Mouse (Mus musculus): ENCODE results near the gene Rom1. TPM values are rescaled to one million over a fixed set of nuclear protein-coding genes. Genes with fewer than 3 reads are reported as not detected.

The Rom1 gene
- polyA plus RNA-seq, 1 experiment, result 24.2 TPM

DNA sequence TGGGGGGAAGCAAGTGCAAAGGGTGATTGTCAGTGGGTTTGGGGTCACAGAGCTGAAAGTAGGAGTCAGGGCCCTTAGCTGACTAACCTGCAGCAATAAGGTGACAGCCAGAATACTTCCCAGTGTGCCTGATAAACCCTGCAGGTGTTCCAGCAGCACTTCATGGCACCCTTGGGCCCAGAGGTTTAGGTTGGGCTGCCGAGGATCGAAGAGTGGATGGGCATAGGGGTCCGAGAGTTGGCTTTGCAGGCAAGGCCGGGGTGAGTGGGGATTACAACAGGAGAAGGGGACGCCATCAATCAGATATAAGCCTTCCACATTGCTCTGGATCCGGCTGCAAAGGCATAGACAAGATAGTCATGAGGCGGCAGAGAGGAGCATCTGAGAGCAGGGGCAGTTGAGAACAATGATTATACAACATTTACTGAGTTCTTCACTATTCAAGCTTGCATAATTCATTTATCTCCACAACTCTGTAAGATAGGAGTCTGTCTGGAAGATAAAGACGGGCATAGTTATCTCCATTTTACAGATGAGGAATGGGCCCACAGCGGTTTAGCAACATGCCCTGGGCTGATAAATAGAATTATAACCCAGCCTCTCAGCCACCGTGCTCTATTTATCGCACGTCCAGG lies 1.1 kb downstream of the Rom1 start:
- Histone ChIP-seq H3K4me3 (replicated peaks; ENCODE audit: insufficient read depth, low read depth, low read length) (no peak overlapping the region), H3K4me1 (ENCODE audit: control insufficient read depth, insufficient read depth, low read length) (peaks cover 5% of the 10 kb centered on the region; the same call in 1 of the 2 replicates), H3K27ac (ENCODE audit: insufficient read depth, low read length) (no peak overlapping the region), H3K27me3 (ENCODE audit: control insufficient read depth, insufficient read depth, low read length) (no peaks in the 10 kb centered on the region)
- 91% methylated on average over 12 of the region's 12 CpGs for WGBS
- TF ChIP-seq POLR2A (IDR thresholded peaks at IDR 0.05; ENCODE audit: borderline replicate concordance, insufficient read depth, low read length) (no peak), CTCF (IDR thresholded peaks at IDR 0.05; ENCODE audit: borderline replicate concordance, insufficient read depth, low read depth, low read length) (no peak)
- no peak for DNase-seq

DNA sequence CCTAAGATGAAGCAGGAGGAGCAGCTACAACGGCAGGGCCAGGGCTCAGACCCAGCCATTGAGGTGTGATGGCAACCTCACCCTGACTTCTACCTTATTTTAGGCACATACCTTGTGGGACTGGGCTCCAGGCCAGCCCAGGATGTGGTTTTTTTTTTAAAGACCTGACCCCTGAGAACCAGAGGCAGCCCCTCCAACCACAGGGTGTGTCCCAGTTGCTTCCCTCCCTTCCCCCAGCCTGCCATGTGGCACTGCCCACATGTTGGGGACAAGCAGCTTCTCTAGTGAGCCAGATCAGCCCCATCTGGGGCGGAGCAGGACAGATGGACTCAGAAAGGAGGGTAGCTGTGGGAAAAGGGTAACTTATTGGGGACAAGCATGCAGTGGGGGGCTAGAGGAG lies 2.4 kb downstream of the Rom1 start:
- no peak for DNase-seq
- no peak overlapping the region for H3K27ac ChIP-seq (ENCODE audit: insufficient read depth, low read length)

DNA sequence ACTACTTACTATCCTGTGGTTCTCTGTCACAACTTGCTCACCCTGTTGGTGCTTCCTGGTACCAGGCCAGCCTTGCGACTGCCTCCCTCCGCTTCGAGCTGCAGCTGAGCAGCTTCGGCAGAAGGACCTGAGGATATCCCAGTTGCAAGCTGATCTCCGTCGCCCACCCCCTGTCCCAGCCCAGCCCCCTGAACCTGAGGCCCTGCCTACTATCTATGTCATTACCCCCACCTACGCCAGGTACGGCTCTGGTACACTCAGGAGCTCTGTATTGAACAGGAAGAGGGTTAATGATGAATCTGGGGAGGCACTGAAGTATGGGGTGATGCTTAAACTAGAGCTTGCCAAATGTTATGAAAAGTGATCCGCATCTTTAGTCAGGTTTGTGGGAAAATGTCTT lies 7.4 kb downstream of the Rom1 start:
- Histone ChIP-seq H3K4me1 (ENCODE audit: control insufficient read depth, insufficient read depth, low read length) (0 out of 2 replicates have a peak, but pooled peaks cover 3% of the 10 kb centered on the region), H3K4me3 (replicated peaks; ENCODE audit: insufficient read depth, low read depth, low read length) (no peak overlapping the region), H3K27me3 (ENCODE audit: control insufficient read depth, insufficient read depth, low read length) (no peaks in the 10 kb centered on the region), H3K27ac (ENCODE audit: insufficient read depth, low read length) (no peak overlapping the region)
- no peak for TF ChIP-seq POLR2A (IDR thresholded peaks at IDR 0.05; ENCODE audit: borderline replicate concordance, insufficient read depth, low read length)
- no peak for DNase-seq
- 60% methylated on average over 9 of the region's 9 CpGs for WGBS

More for the DNA sequence above, 2.4 kb downstream of the Rom1 start:
- TF ChIP-seq CTCF (IDR thresholded peaks at IDR 0.05; ENCODE audit: borderline replicate concordance, insufficient read depth, low read depth, low read length) (no peak), POLR2A (IDR thresholded peaks at IDR 0.05; ENCODE audit: borderline replicate concordance, insufficient read depth, low read length) (no peak)
- no peak overlapping the region for H3K4me3 ChIP-seq (replicated peaks; ENCODE audit: insufficient read depth, low read depth, low read length)
- H3K4me1 ChIP-seq (ENCODE audit: control insufficient read depth, insufficient read depth, low read length), result peaks cover 6% of the 10 kb centered on the region; the same call in 1 of the 2 replicates
- WGBS, result 69% methylated on average over 2 of the region's 2 CpGs
- no peaks in the 10 kb centered on the region for H3K27me3 ChIP-seq (ENCODE audit: control insufficient read depth, insufficient read depth, low read length)

DNA sequence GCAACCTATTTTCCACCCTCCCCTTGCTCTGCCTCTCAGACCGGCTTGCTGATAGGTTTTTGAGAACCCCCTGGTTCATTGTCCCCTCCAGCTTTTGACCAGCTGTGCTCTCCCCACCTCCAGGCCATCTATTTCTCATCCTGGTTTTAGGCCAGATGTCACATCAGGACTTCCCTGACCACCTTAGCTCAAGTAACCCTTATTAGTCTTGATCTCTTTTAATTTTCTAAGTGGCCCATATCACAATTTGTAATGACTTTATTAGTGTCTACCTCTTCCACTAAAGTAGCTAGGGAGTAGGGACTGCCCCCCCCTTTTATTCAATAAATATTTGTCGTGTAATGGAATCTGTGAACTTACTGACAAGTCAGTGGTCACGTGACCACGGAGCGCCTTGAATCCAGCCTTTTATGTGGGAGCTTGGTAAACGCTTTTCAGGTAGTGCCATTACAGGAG lies 8.3 kb downstream of the Rom1 start:
- H3K4me3 ChIP-seq (replicated peaks; ENCODE audit: insufficient read depth, low read depth, low read length), result peak overlapping the region; percentile 73
- no peaks in the 10 kb centered on the region for H3K27me3 ChIP-seq (ENCODE audit: control insufficient read depth, insufficient read depth, low read length)
- peak in 1 of 2 experiments; percentile 44 for DNase-seq
- 0 out of 2 replicates have a peak, but pooled peaks cover 3% of the 10 kb centered on the region for H3K4me1 ChIP-seq (ENCODE audit: control insufficient read depth, insufficient read depth, low read length)
- no peak for TF ChIP-seq POLR2A (IDR thresholded peaks at IDR 0.05; ENCODE audit: borderline replicate concordance, insufficient read depth, low read length)
- TF ChIP-seq CTCF (IDR thresholded peaks at IDR 0.05; ENCODE audit: borderline replicate concordance, insufficient read depth, low read depth, low read length), result no peak
- peak overlapping the region; percentile 58; the same call in 1 of the 2 replicates for H3K27ac ChIP-seq (ENCODE audit: insufficient read depth, low read length)
- under 1% methylated on average over 6 of the region's 6 CpGs for WGBS

DNA sequence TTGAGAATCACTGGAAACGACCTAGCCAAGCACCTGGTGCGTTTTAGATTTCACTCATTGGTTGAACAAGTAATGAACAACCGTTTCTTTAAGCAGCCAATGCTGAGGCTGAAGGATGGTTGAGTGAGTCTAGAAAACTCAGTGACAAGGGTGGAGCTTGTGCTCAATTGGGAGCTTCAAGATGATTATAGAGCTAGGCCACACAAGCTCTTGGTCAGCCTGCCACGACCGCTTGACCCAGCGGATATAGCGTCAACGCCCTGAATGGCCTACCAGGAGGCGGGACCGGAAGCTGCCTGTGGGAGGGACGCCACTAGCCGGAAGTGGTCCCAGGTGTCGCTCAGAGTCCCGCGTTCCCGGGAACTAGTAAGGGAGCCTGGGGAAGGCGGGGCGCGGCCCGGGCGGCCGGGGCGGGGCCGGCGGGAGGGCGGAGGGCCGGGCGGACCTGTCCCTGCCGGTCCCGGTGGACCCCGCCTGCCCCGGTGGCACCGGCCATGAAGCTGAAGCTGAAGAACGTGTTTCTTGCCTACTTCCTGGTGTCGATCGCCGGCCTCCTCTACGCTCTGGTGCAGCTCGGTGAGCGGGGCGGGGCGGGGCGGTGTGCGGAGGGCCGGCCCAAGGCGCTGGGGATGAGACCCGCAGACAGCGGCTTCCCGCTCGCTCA lies 9.0 kb downstream of the Rom1 start, which contains the start of gene B3gat3:
TSS of gene B3gat3 (plus strand) at position 302 of the 664 bp plus-strand sequence.
- Histone ChIP-seq H3K4me3 (replicated peaks; ENCODE audit: insufficient read depth, low read depth, low read length) (peak within 1 kb of the TSS; percentile 73), H3K27me3 (ENCODE audit: control insufficient read depth, insufficient read depth, low read length) (no peaks in the 10 kb centered on the region), H3K27ac (ENCODE audit: insufficient read depth, low read length) (peak within 1 kb of the TSS; percentile 79), H3K4me1 (ENCODE audit: control insufficient read depth, insufficient read depth, low read length) (0 out of 2 replicates have a peak, but pooled peaks cover 3% of the 10 kb centered on the region)
- no peak for TF ChIP-seq CTCF (IDR thresholded peaks at IDR 0.05; ENCODE audit: borderline replicate concordance, insufficient read depth, low read depth, low read length)
- TF ChIP-seq POLR2A (IDR thresholded peaks at IDR 0.05; ENCODE audit: borderline replicate concordance, insufficient read depth, low read length), result peak; percentile 98
- DNase-seq, result peak; percentile 97
- WGBS, result 2% methylated on average over 50 of the region's 50 CpGs

DNA sequence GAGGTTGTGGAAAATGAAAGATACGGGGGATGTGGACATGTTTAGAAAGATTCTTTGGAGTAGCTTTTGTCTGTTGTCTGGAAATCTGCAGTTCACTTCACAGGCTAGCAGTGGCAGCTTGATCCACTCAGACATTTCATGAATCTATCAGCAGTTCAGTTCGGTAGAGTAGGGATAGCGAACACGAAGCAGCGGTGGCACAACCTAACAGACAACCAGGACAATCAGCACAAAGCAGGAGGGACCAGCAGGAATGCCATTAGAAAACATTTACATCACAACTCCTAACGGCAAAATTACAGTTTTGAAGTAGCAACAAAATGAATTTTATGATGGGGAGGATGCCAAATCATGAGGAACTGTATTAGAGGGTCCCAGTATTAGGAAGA lies 9.5 kb downstream of the Rom1 start:
- WGBS, result 72% methylated on average over 6 of the region's 6 CpGs
- 0 out of 2 replicates have a peak, but pooled peaks cover 3% of the 10 kb centered on the region for H3K4me1 ChIP-seq (ENCODE audit: control insufficient read depth, insufficient read depth, low read length)
- no peak overlapping the region for H3K4me3 ChIP-seq (replicated peaks; ENCODE audit: insufficient read depth, low read depth, low read length)
- H3K27ac ChIP-seq (ENCODE audit: insufficient read depth, low read length), result peak overlapping the region; percentile 79
- no peak for DNase-seq
- no peak for TF ChIP-seq POLR2A (IDR thresholded peaks at IDR 0.05; ENCODE audit: borderline replicate concordance, insufficient read depth, low read length)
- TF ChIP-seq CTCF (IDR thresholded peaks at IDR 0.05; ENCODE audit: borderline replicate concordance, insufficient read depth, low read depth, low read length), result no peak
- H3K27me3 ChIP-seq (ENCODE audit: control insufficient read depth, insufficient read depth, low read length), result no peaks in the 10 kb centered on the region

DNA sequence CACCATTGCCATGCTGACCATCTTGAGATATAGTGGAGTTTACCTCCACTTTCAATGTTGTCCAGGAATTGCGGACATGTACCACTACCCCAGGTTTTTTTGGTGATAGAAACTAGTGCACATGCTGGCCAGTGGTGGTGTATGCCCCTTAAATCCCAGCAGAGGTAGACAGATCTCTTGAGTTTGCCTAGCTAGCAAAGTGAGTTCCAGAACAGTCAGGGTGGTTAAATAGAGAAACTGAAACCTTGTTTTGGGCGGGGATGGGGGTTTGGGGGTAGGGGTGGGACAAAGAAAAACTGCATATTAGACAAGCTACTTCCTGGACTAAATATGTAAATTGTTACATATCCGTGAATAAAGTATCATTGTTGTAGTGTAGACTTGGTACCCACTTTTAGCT lies 10.2 kb downstream of the Rom1 start:
- H3K27me3 ChIP-seq (ENCODE audit: control insufficient read depth, insufficient read depth, low read length), result no peaks in the 10 kb centered on the region
- DNase-seq, result no peak
- no peak overlapping the region for H3K4me3 ChIP-seq (replicated peaks; ENCODE audit: insufficient read depth, low read depth, low read length)
- 0 out of 2 replicates have a peak, but pooled peaks cover 3% of the 10 kb centered on the region for H3K4me1 ChIP-seq (ENCODE audit: control insufficient read depth, insufficient read depth, low read length)
- TF ChIP-seq CTCF (IDR thresholded peaks at IDR 0.05; ENCODE audit: borderline replicate concordance, insufficient read depth, low read depth, low read length), result no peak
- TF ChIP-seq POLR2A (IDR thresholded peaks at IDR 0.05; ENCODE audit: borderline replicate concordance, insufficient read depth, low read length), result no peak
- no peak overlapping the region for H3K27ac ChIP-seq (ENCODE audit: insufficient read depth, low read length)
- WGBS, result 90% methylated on average over 3 of the region's 3 CpGs

DNA sequence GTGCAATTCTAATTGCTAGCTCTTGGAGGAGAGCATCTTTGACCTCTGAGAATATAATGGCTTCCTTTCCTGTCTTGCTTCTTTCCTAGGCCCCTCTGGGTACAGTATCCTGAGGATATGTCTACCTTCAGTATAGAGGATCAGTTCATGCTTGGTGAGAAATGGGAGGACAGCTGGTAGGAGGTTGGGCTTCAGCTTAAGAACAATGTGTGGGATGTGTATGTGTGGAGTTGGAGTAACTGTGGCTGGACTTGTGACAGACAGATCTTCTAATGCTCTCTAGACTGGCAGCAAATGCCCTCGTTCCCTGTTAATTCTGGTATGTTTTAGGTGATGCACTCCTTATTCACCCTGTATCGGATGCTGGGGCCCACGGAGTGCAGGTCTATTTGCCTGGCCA lies 14.9 kb downstream of the Rom1 start:
- Histone ChIP-seq H3K4me1 (ENCODE audit: control insufficient read depth, insufficient read depth, low read length) (no peaks in the 10 kb centered on the region), H3K4me3 (replicated peaks; ENCODE audit: insufficient read depth, low read depth, low read length) (no peak overlapping the region), H3K27me3 (ENCODE audit: control insufficient read depth, insufficient read depth, low read length) (no peaks in the 10 kb centered on the region), H3K27ac (ENCODE audit: insufficient read depth, low read length) (no peak overlapping the region)
- 93% methylated on average over 3 of the region's 3 CpGs for WGBS
- TF ChIP-seq POLR2A (IDR thresholded peaks at IDR 0.05; ENCODE audit: borderline replicate concordance, insufficient read depth, low read length) (no peak), CTCF (IDR thresholded peaks at IDR 0.05; ENCODE audit: borderline replicate concordance, insufficient read depth, low read depth, low read length) (no peak)
- DNase-seq, result no peak

Measured in cerebellum, adult 2 months (tissue).